Mouse (Mus musculus): ENCODE data around the gene Abhd17c. TPM values are rescaled to one million over a fixed set of nuclear protein-coding genes. Genes with fewer than 3 reads are reported as not detected.

Abhd17c gene
- polyA plus RNA-seq, 1 experiment, result 33.9 TPM

- DNase-seq (ENCODE audit: low read depth in 1 of 2, low spot score in 2 of 2), result no peak
- TF ChIP-seq CTCF (IDR thresholded peaks at IDR 0.05; ENCODE audit: extremely low read depth, insufficient read depth, insufficient read length, insufficient replicate concordance) (no peak), POLR2A (IDR thresholded peaks at IDR 0.05; ENCODE audit: low read depth, low read length) (no peak)
Observed at GRCm38 (mm10) chr7:84096501-84096900, 55.2 kb downstream of the Abhd17c start.

GRCm38 (mm10) chr7:84090793-84091192 lies 60.9 kb downstream of the Abhd17c start:
- DNase-seq (ENCODE audit: low read depth in 1 of 2, low spot score in 2 of 2), result no peak
- H3K27ac ChIP-seq (ENCODE audit: insufficient read depth, low read length), result no peak overlapping the region
- no peak overlapping the region for H3K4me3 ChIP-seq (ENCODE audit: extremely low read depth, insufficient read depth, insufficient read length)
- TF ChIP-seq CTCF (IDR thresholded peaks at IDR 0.05; ENCODE audit: extremely low read depth, insufficient read depth, insufficient read length, insufficient replicate concordance) (no peak), POLR2A (IDR thresholded peaks at IDR 0.05; ENCODE audit: low read depth, low read length) (no peak)
- H3K4me1 ChIP-seq (ENCODE audit: control insufficient read depth, insufficient read depth, insufficient read length), result no peaks in the 10 kb centered on the region
- peaks cover 3% of the 10 kb centered on the region for H3K27me3 ChIP-seq (ENCODE audit: control insufficient read depth, insufficient read depth, low read length)
- no peaks in the 10 kb centered on the region for H3K36me3 ChIP-seq (ENCODE audit: control insufficient read depth, insufficient read depth, low read length)
- 84% methylated on average over 4 of the region's 4 CpGs for WGBS

More at GRCm38 (mm10) chr7:84096501-84096900, 55.2 kb downstream of the Abhd17c start:
- no peaks in the 10 kb centered on the region for H3K27me3 ChIP-seq (ENCODE audit: control insufficient read depth, insufficient read depth, low read length)
- 74% methylated on average over 6 of the region's 6 CpGs for WGBS
- H3K27ac ChIP-seq (ENCODE audit: insufficient read depth, low read length), result no peak overlapping the region
- no peak overlapping the region for H3K4me3 ChIP-seq (ENCODE audit: extremely low read depth, insufficient read depth, insufficient read length)
- no peaks in the 10 kb centered on the region for H3K36me3 ChIP-seq (ENCODE audit: control insufficient read depth, insufficient read depth, low read length)
- no peaks in the 10 kb centered on the region for H3K4me1 ChIP-seq (ENCODE audit: control insufficient read depth, insufficient read depth, insufficient read length)

- Histone ChIP-seq H3K4me1 (ENCODE audit: control insufficient read depth, insufficient read depth, insufficient read length) (no peaks in the 10 kb centered on the region), H3K36me3 (ENCODE audit: control insufficient read depth, insufficient read depth, low read length) (no peaks in the 10 kb centered on the region), H3K27me3 (ENCODE audit: control insufficient read depth, insufficient read depth, low read length) (peaks cover 6% of the 10 kb centered on the region), H3K27ac (ENCODE audit: insufficient read depth, low read length) (no peak overlapping the region), H3K4me3 (ENCODE audit: extremely low read depth, insufficient read depth, insufficient read length) (no peak overlapping the region)
- no peak for DNase-seq (ENCODE audit: low read depth in 1 of 2, low spot score in 2 of 2)
- TF ChIP-seq CTCF (IDR thresholded peaks at IDR 0.05; ENCODE audit: extremely low read depth, insufficient read depth, insufficient read length, insufficient replicate concordance) (peak; percentile 38; the same call in 1 of the 2 replicates), POLR2A (IDR thresholded peaks at IDR 0.05; ENCODE audit: low read depth, low read length) (no peak)
- 3% methylated on average over 1 of the region's 1 CpGs for WGBS
Observed at GRCm38 (mm10) chr7:84089777-84090176, 61.9 kb downstream of the Abhd17c start.

- peaks cover 7% of the 10 kb centered on the region for H3K27me3 ChIP-seq (ENCODE audit: control insufficient read depth, insufficient read depth, low read length)
- peak; percentile 37 to 61 for DNase-seq (ENCODE audit: low read depth in 1 of 2, low spot score in 2 of 2)
- no peak overlapping the region for H3K4me3 ChIP-seq (ENCODE audit: extremely low read depth, insufficient read depth, insufficient read length)
- H3K4me1 ChIP-seq (ENCODE audit: control insufficient read depth, insufficient read depth, insufficient read length), result no peaks in the 10 kb centered on the region
- H3K36me3 ChIP-seq (ENCODE audit: control insufficient read depth, insufficient read depth, low read length), result no peaks in the 10 kb centered on the region
- 3% methylated on average over 4 of the region's 4 CpGs for WGBS
- TF ChIP-seq CTCF (IDR thresholded peaks at IDR 0.05; ENCODE audit: extremely low read depth, insufficient read depth, insufficient read length, insufficient replicate concordance), result peak; percentile 79; the same call in 1 of the 2 replicates
- TF ChIP-seq POLR2A (IDR thresholded peaks at IDR 0.05; ENCODE audit: low read depth, low read length), result no peak
- H3K27ac ChIP-seq (ENCODE audit: insufficient read depth, low read length), result no peak overlapping the region
Observed at GRCm38 (mm10) chr7:84088971-84089370, 62.7 kb downstream of the Abhd17c start.

GRCm38 (mm10) chr7:84088191-84088590 lies 63.5 kb downstream of the Abhd17c start:
- Histone ChIP-seq H3K4me3 (ENCODE audit: extremely low read depth, insufficient read depth, insufficient read length) (no peak overlapping the region), H3K27ac (ENCODE audit: insufficient read depth, low read length) (no peak overlapping the region), H3K27me3 (ENCODE audit: control insufficient read depth, insufficient read depth, low read length) (peaks cover 8% of the 10 kb centered on the region), H3K36me3 (ENCODE audit: control insufficient read depth, insufficient read depth, low read length) (no peaks in the 10 kb centered on the region), H3K4me1 (ENCODE audit: control insufficient read depth, insufficient read depth, insufficient read length) (no peaks in the 10 kb centered on the region)
- no peak for DNase-seq (ENCODE audit: low read depth in 1 of 2, low spot score in 2 of 2)
- TF ChIP-seq POLR2A (IDR thresholded peaks at IDR 0.05; ENCODE audit: low read depth, low read length) (no peak), CTCF (IDR thresholded peaks at IDR 0.05; ENCODE audit: extremely low read depth, insufficient read depth, insufficient read length, insufficient replicate concordance) (no peak)
- WGBS, result 84% methylated on average over 3 of the region's 3 CpGs

GRCm38 (mm10) chr7:84086039-84086829 lies 65.5 kb downstream of the Abhd17c start, which contains the start of gene Cemip:
TSS of gene Cemip (minus strand) at chr7:84086502.
- Histone ChIP-seq H3K27me3 (ENCODE audit: control insufficient read depth, insufficient read depth, low read length) (peaks cover 8% of the 10 kb centered on the region), H3K27ac (ENCODE audit: insufficient read depth, low read length) (no peak within 1 kb of the TSS), H3K4me1 (ENCODE audit: control insufficient read depth, insufficient read depth, insufficient read length) (no peaks in the 10 kb centered on the region), H3K36me3 (ENCODE audit: control insufficient read depth, insufficient read depth, low read length) (no peaks in the 10 kb centered on the region), H3K4me3 (ENCODE audit: extremely low read depth, insufficient read depth, insufficient read length) (peak within 1 kb of the TSS; percentile 29; the same call in 1 of the 2 replicates)
- peak; percentile 66; the same call in 1 of the 2 replicates for TF ChIP-seq CTCF (IDR thresholded peaks at IDR 0.05; ENCODE audit: extremely low read depth, insufficient read depth, insufficient read length, insufficient replicate concordance)
- TF ChIP-seq POLR2A (IDR thresholded peaks at IDR 0.05; ENCODE audit: low read depth, low read length), result no peak
- DNase-seq (ENCODE audit: low read depth in 1 of 2, low spot score in 2 of 2), result peak; percentile 4 to 58
- 3% methylated on average over 54 of the region's 54 CpGs for WGBS

All from spleen, adult 2 months (tissue).